In the genomic region with DNA sequence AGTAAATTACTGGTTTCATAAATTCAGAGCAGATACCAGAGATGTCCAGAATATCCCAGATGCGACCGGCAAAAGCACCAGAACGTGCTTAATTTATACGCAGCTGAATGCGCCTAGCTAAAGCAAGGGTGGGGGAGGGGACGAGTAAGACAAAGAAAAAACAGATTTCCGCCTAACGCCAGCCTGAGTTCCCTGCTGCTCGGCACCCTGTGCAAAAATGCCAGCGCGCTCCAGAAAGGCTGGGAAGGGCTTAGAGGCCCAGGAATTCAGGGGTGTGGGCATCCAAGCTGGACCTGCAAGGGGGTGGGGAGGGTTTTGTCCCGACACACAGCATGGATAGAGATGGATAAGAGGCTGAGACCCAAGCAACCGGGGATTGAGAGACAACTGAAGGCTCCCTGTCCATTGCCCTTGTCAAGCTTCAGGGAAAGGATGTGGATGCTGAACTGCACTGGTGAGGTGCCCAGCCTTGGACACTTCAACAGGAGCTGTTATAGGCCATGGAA, we compare ENCODE assay signal across 8 mouse cellular contexts.
A peak's percentile ranks its signal among the peaks of the same experiment; 100 is the strongest.
DNase-seq lines count a peak whose midpoint lies in the region; ATAC-seq and TF ChIP-seq lines count a peak whose summit lies in the region.

No protein-coding gene starts in this region.

- H3K36me3 ChIP-seq in heart, embryonic 12.5 days: no peaks in the 10 kb centered on the region
- no peaks in the 10 kb centered on the region for H3K36me3 ChIP-seq in intestine, postnatal 0 days (ENCODE audit: control insufficient read depth, insufficient read depth)
- H3K36me3 ChIP-seq in neural tube, embryonic 11.5 days (ENCODE audit: control insufficient read depth, insufficient read depth, low read length): no peaks in the 10 kb centered on the region

- ATAC-seq in heart, embryonic 12.5 days (ENCODE audit: insufficient number of reproducible peaks, low FRiP score): peak; percentile 45; the same call in 1 of the 2 replicates
- ATAC-seq in intestine, postnatal 0 days: no peak
- ATAC-seq in neural tube, embryonic 11.5 days (ENCODE audit: insufficient read depth, low FRiP score, low TSS enrichment): peak; percentile 83
- no peak for ATAC-seq in monocyte, adult 5-6 weeks (replicated peaks; ENCODE audit: insufficient number of reproducible peaks, low FRiP score, low TSS enrichment, poor library complexity, severe bottlenecking)

- intact Hi-C loops in heart, postnatal 36 days (cut with DNase I): no loop called here

- no peak for DNase-seq in heart, postnatal 36 days
- DNase-seq in NIH3T3 (ENCODE audit: low read depth): peak; percentile 17
- DNase-seq in neural tube, embryonic 11.5 days (ENCODE audit: low spot score): peak; percentile 87
- DNase-seq in spleen, adult 12 weeks (ENCODE audit: low spot score): no peak

- peak overlapping the region; percentile 63 for H3K4me2 ChIP-seq in heart, embryonic 12.5 days
- 0 out of 2 replicates have a peak overlapping the region, but pooled peaks have one; percentile 18 for H3K4me2 ChIP-seq in intestine, postnatal 0 days (replicated peaks; ENCODE audit: low read depth)
- peak overlapping the region; percentile 29 for H3K4me2 ChIP-seq in neural tube, embryonic 11.5 days (ENCODE audit: low read depth)

- H3K4me1 ChIP-seq in heart, embryonic 12.5 days (replicated peaks): peaks cover 4% of the 10 kb centered on the region; the same call in 1 of the 2 replicates
- H3K4me1 ChIP-seq in embryonic fibroblast, embryonic 13.5 days (ENCODE audit: control insufficient read depth, insufficient read depth, low read length): peaks cover 13% of the 10 kb centered on the region
- no peaks in the 10 kb centered on the region; the same call in 1 of the 2 replicates for H3K4me1 ChIP-seq in intestine, postnatal 0 days (replicated peaks; ENCODE audit: control insufficient read depth, insufficient read depth, low read length)
- H3K4me1 ChIP-seq in neural tube, embryonic 11.5 days (ENCODE audit: control insufficient read depth, insufficient read depth, low read length): peaks cover 26% of the 10 kb centered on the region

- no peak overlapping the region for H3K27ac ChIP-seq in heart, embryonic 12.5 days (ENCODE audit: poor library complexity, severe bottlenecking)
- peak overlapping the region; percentile 43 for H3K27ac ChIP-seq in embryonic fibroblast, embryonic 13.5 days (ENCODE audit: insufficient read depth, low read length)
- H3K27ac ChIP-seq in intestine, postnatal 0 days (ENCODE audit: low read depth, low read length): no peak overlapping the region
- H3K27ac ChIP-seq in neural tube, embryonic 11.5 days (ENCODE audit: low read depth, low read length): peak overlapping the region; percentile 97

- H3K9ac ChIP-seq in heart, embryonic 12.5 days: 0 out of 2 replicates have a peak overlapping the region, but pooled peaks have one; percentile 43
- H3K9ac ChIP-seq in intestine, postnatal 0 days (ENCODE audit: low read depth, low read length): no peak overlapping the region
- H3K9ac ChIP-seq in neural tube, embryonic 11.5 days (ENCODE audit: low read length): peak overlapping the region; percentile 61

- no peaks in the 10 kb centered on the region for H3K27me3 ChIP-seq in heart, embryonic 12.5 days (replicated peaks)
- H3K27me3 ChIP-seq in intestine, postnatal 0 days (replicated peaks; ENCODE audit: control insufficient read depth, insufficient read depth, low read length): no peaks in the 10 kb centered on the region
- H3K27me3 ChIP-seq in neural tube, embryonic 11.5 days (ENCODE audit: control insufficient read depth, insufficient read depth, low read length): no peaks in the 10 kb centered on the region

- peaks cover 3% of the 10 kb centered on the region; the same call in 1 of the 2 replicates for H3K9me3 ChIP-seq in heart, embryonic 12.5 days (replicated peaks)
- no peaks in the 10 kb centered on the region for H3K9me3 ChIP-seq in intestine, postnatal 0 days (ENCODE audit: control insufficient read depth)
- H3K9me3 ChIP-seq in neural tube, embryonic 11.5 days (ENCODE audit: control insufficient read depth, low read length): no peaks in the 10 kb centered on the region

- WGBS in heart, embryonic 12.5 days: 8% methylated on average over 13 of the region's 13 CpGs
- WGBS in intestine, postnatal 0 days: 8% methylated on average over 13 of the region's 13 CpGs
- WGBS in neural tube, embryonic 11.5 days: 4% methylated on average over 13 of the region's 13 CpGs

- TF ChIP-seq CTCF in embryonic fibroblast, embryonic 13.5 days (IDR thresholded peaks at IDR 0.05; ENCODE audit: borderline replicate concordance, insufficient read depth, low read length): no peak
- TF ChIP-seq CTCF in intestine, postnatal 0 days (IDR thresholded peaks at IDR 0.05; ENCODE audit: low read depth): no peak

- H3K4me3 ChIP-seq in heart, embryonic 12.5 days: peak overlapping the region; percentile 18; the same call in 1 of the 2 replicates
- H3K4me3 ChIP-seq in embryonic fibroblast, embryonic 13.5 days (ENCODE audit: insufficient read depth, low read length): no peak overlapping the region
- no peak overlapping the region for H3K4me3 ChIP-seq in intestine, postnatal 0 days (ENCODE audit: low read depth, low read length)
- H3K4me3 ChIP-seq in neural tube, embryonic 11.5 days (ENCODE audit: low read depth, low read length): no peak overlapping the region

- TF ChIP-seq POLR2A in embryonic fibroblast, embryonic 13.5 days (IDR thresholded peaks at IDR 0.05; ENCODE audit: low read depth, low read length): no peak

Comparison
In these comparisons a context has a peak if more than half of its experiments do, and no peak if none do; other contexts are left out.
1. ATAC-seq: peak in heart, embryonic 12.5 days (single experiment) and neural tube, embryonic 11.5 days (single experiment); none in intestine, postnatal 0 days (single experiment) and monocyte, adult 5-6 weeks (single experiment).
2. H3K27ac ChIP-seq: peak in embryonic fibroblast, embryonic 13.5 days (single experiment) and neural tube, embryonic 11.5 days (single experiment); none in heart, embryonic 12.5 days (single experiment) and intestine, postnatal 0 days (single experiment).
3. DNase-seq: peak in NIH3T3 (single experiment) and neural tube, embryonic 11.5 days (single experiment); none in heart, postnatal 36 days (0 of 2) and spleen, adult 12 weeks (single experiment).
4. Peak in every context shown above with its lines, with median percentiles within 50 percentile points of each other: H3K4me2 ChIP-seq.